Mouse (Mus musculus) heart, postnatal 0 days (tissue): ENCODE results near the gene RPS10-NUDT3.

ENCODE experiments used
- CTCF ChIP-seq: IDR thresholded peaks from 2 replicates; pipeline ENCODE4 v1.5.1; 2016; ENCODE audit warnings: antibody characterized with exemption, control low read depth, low read depth
- EP300 ChIP-seq: IDR thresholded peaks from 2 replicates; pipeline ENCODE4 v1.6.1; 2016; ENCODE audit warnings: antibody characterized with exemption, low read depth

GRCm38 (mm10) chr17:27563771-27564244 lies 71.2 kb downstream of the RPS10-NUDT3 start:
- TF ChIP-seq CTCF: no peak
- no peak for TF ChIP-seq EP300
